38 mouse cellular contexts compared by ENCODE assay signal in the genomic region with DNA sequence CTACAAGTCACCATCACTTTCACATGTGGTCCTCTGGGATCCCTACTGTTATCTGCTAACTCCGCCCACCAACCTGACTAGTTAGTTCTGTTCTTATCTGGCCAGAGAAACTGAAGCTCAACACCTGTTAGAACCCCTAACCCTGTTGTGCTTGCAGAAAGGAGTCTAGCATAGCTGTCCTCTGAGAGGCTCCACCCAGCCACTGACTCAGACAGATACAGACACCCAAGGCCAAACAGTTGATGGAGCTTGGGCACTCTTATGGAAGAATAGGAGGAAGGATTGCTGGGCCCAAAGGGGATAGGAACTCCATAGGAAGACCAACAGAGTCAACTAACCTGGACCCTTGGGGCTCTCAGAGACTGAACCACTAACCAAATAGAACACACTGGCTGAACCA. TPM values are rescaled to one million over a fixed set of nuclear protein-coding genes. Genes with fewer than 3 reads are reported as not detected.
"Had no signal": no experiment of that assay in that cellular context is flagged by ENCODE, and none has a peak within 500 bp of the region (broad histone marks: within the 10 kb centered on the region; RNA-seq: fewer than 3 reads in every experiment).

No protein-coding gene starts in this region.

- DNase-seq: gastrocnemius, postnatal 14 days; gastrocnemius, postnatal 36 days; heart, adult 18-20 months; heart, postnatal 14 days; heart, postnatal 36 days; kidney, adult 18-20 months; kidney, adult 8-10 months; kidney, postnatal 10 days; kidney, postnatal 25 days; kidney, postnatal 4 days; liver; liver, embryonic 13.5 days; lung, adult 18-20 months had no signal

- H3K9me3 ChIP-seq: heart, embryonic 10.5 days; heart, embryonic 13.5 days; heart, embryonic 15.5 days; hindbrain, embryonic 13.5 days; hindbrain, embryonic 15.5 days; limb, embryonic 10.5 days; limb, embryonic 12.5 days; liver, embryonic 13.5 days; liver, embryonic 15.5 days had no signal

- ATAC-seq: hindbrain, postnatal 0 days; intestine, postnatal 0 days had no signal

- H3K36me3 ChIP-seq: heart, embryonic 10.5 days; heart, embryonic 13.5 days; heart, embryonic 15.5 days; hindbrain, embryonic 13.5 days; hindbrain, embryonic 15.5 days; limb, embryonic 10.5 days; limb, embryonic 12.5 days; liver, embryonic 13.5 days; liver, embryonic 15.5 days had no signal

- H3K9ac ChIP-seq: heart, embryonic 13.5 days; heart, embryonic 15.5 days; hindbrain, embryonic 13.5 days; hindbrain, embryonic 15.5 days; limb, embryonic 12.5 days; liver, embryonic 13.5 days; liver, embryonic 15.5 days had no signal

- H3K27ac ChIP-seq: heart, embryonic 10.5 days; heart, embryonic 13.5 days; heart, embryonic 15.5 days; hindbrain, embryonic 13.5 days; hindbrain, embryonic 15.5 days; hindbrain, postnatal 0 days; layer of hippocampus, adult 2 months; left cerebral cortex, adult 2 months; limb, embryonic 10.5 days; limb, embryonic 12.5 days; liver, embryonic 13.5 days; liver, embryonic 15.5 days had no signal

- H3K27me3 ChIP-seq: hindbrain, embryonic 15.5 days; liver, embryonic 13.5 days; liver, embryonic 15.5 days had no signal

- H3K4me3 ChIP-seq: heart, embryonic 10.5 days; heart, embryonic 13.5 days; heart, embryonic 15.5 days; hindbrain, embryonic 13.5 days; hindbrain, embryonic 15.5 days; layer of hippocampus, adult 2 months; left cerebral cortex, adult 2 months; limb, embryonic 10.5 days; limb, embryonic 12.5 days; liver, embryonic 13.5 days; liver, embryonic 15.5 days had no signal

- H3K4me2 ChIP-seq: heart, embryonic 13.5 days; heart, embryonic 15.5 days; hindbrain, embryonic 13.5 days; hindbrain, embryonic 15.5 days; limb, embryonic 12.5 days; liver, embryonic 11.5 days; liver, embryonic 13.5 days; liver, embryonic 15.5 days had no signal

- H3K4me1 ChIP-seq: heart, embryonic 10.5 days; heart, embryonic 13.5 days; heart, embryonic 15.5 days; hindbrain, embryonic 13.5 days; hindbrain, embryonic 15.5 days; limb, embryonic 10.5 days; liver, embryonic 13.5 days; liver, embryonic 15.5 days had no signal

RNA-seq across cellular contexts. Expression of a gene that starts 55.2 kb away (rescaled TPM):
- total RNA-seq: gastrocnemius, adult 8-10 months; gastrocnemius, postnatal 14 days; gastrocnemius, postnatal 36 days; heart, adult 18-20 months; heart, adult 8-10 months; heart, postnatal 14 days; heart, postnatal 36 days; hematopoietic stem cell, adult 5-6 weeks; layer of hippocampus, adult 2 months; left cerebral cortex, adult 2 months; left cerebral cortex, postnatal 14 days; left cerebral cortex, postnatal 36 days had no signal
- polyA plus RNA-seq: gonadal fat pad, adult 2 months; heart, embryonic 10.5 days; heart, embryonic 13.5 days; heart, embryonic 15.5 days; heart, postnatal 0 days; hindbrain, embryonic 11.5 days; hindbrain, postnatal 0 days; intestine, embryonic 14.5 days; intestine, postnatal 0 days; kidney, embryonic 14.5 days; kidney, embryonic 16.5 days; limb, embryonic 10.5 days; limb, embryonic 12.5 days; limb, embryonic 14.5 days; liver, embryonic 11.5 days; liver, embryonic 13.5 days; liver, embryonic 15.5 days had no signal
